Mouse (Mus musculus): ENCODE results near the gene Defb41. TPM values are rescaled to one million over a fixed set of nuclear protein-coding genes. Genes with fewer than 3 reads are reported as not detected.
"Not testable (repeated sequence)": the region's sequence is repeated elsewhere in the genome, so short reads cannot be mapped to it uniquely, and the experiment has no call there.

Defb41 gene
- total and polyA plus RNA-seq, 2 experiments = not detected

DNA sequence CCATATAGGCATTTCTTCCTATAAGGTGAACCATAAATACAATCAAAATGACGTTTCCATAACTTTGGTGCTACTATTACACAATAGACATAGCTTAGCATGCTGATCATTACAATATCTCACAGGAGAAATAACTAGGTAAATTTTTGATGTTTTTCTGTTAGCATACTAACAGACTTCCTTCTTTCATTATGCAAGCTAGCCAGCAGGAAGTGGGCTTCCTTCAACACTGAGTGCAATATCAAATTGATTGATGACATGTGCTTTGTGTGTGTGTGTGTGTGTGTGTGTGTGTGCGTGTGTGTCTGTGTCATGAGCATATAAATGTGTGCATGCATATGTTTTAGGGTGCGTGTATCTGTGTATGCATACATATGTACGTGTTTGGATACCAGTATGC lies 6.2 kb upstream of the Defb41 start:
- no peaks in the 10 kb centered on the region for H3K27me3 ChIP-seq (ENCODE audit: control insufficient read depth, insufficient read depth, low read length)
- no peak overlapping the region for H3K4me3 ChIP-seq (ENCODE audit: insufficient read depth, low read depth, low read length)
- H3K27ac ChIP-seq (replicated peaks; ENCODE audit: insufficient read depth, low read depth, low read length) = no peak overlapping the region
- TF ChIP-seq CTCF (IDR thresholded peaks at IDR 0.05; ENCODE audit: low read depth, low read length) = no peak
- TF ChIP-seq POLR2A (IDR thresholded peaks at IDR 0.05; ENCODE audit: extremely low read depth, insufficient read depth, low read length) = no peak
- no peak overlapping the region for H3K9ac ChIP-seq (ENCODE audit: low read depth, low read length)
- WGBS = 69% methylated on average over 4 of the region's 4 CpGs
- no peaks in the 10 kb centered on the region for H3K4me1 ChIP-seq (ENCODE audit: control insufficient read depth, insufficient read depth, low read length)
- no peaks in the 10 kb centered on the region for H3K36me3 ChIP-seq (ENCODE audit: control insufficient read depth, insufficient read depth, low read length)
- no peaks in the 10 kb centered on the region for H3K79me2 ChIP-seq (ENCODE audit: control insufficient read depth, insufficient read depth, low read length)
- DNase-seq (ENCODE audit: extremely low read depth, low read depth, low spot score) = no peak

DNA sequence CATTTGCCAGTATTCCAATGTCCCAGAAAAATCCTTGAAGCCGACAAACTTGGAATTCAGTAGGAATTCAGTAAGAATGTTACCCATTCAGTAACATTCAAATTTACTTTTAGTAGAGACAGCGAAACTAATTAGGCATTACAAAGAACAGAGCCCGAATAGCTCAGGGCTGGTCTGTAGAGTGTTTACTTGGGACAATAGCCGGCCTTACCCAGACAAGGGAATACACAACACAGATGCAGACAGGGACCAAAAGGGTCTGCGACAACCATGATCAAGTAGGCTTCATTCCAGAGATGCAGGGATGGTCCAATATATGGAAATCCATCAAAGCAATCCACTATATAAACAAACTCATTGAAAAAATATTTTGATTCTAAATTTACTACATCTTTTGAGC lies 3.9 kb upstream of the Defb41 start:
- Histone ChIP-seq H3K27me3 (ENCODE audit: control insufficient read depth, insufficient read depth, low read length) (no peaks in the 10 kb centered on the region), H3K4me3 (ENCODE audit: insufficient read depth, low read depth, low read length) (no peak overlapping the region), H3K27ac (replicated peaks; ENCODE audit: insufficient read depth, low read depth, low read length) (no peak overlapping the region)

DNA sequence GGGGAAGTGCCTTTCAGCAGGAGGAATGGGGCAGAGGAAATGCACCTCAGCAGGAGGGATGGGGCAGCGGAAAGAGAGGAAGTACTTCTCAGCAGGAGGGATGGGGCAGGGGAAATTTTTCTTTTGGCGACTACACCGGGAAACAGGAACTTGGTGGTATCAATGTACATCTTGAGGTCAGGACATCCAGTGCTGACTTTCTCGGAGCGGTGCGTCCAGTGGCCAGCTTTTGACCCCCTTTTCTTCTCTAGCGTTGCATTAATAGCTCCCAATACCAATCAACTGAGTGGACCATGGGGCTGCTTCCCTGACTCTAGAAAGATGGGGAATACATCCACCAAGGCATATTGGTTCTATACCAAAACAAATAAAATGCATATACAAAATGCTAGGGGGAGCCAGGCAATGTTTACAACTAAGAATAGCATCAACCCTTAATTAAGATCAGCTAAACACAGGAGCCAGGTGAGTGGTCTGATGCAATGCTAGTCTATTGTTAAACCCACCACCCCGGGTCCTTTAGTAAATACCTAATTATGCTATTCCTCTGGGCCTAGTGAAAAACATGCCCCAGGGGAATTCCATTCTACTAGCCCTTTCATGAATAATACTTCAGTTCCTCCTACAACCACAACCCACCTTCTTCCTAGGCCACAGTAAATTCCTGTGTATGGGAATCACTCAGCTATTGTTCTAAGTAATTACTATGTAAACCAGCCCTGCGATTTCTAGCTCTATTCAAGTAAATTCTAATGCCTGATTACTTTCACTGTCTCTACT lies 18.9 kb downstream of the Defb41 start:
- H3K36me3 ChIP-seq (ENCODE audit: control insufficient read depth, insufficient read depth, low read length); H3K79me2 ChIP-seq (ENCODE audit: control insufficient read depth, insufficient read depth, low read length); DNase-seq (ENCODE audit: extremely low read depth, low read depth, low spot score); H3K27ac ChIP-seq (replicated peaks; ENCODE audit: insufficient read depth, low read depth, low read length); H3K4me3 ChIP-seq (ENCODE audit: insufficient read depth, low read depth, low read length); H3K9ac ChIP-seq (ENCODE audit: low read depth, low read length); H3K4me1 ChIP-seq (ENCODE audit: control insufficient read depth, insufficient read depth, low read length); H3K27me3 ChIP-seq (ENCODE audit: control insufficient read depth, insufficient read depth, low read length): not testable (repeated sequence)
- 86% methylated on average over 9 of the region's 9 CpGs for WGBS

More for the DNA sequence above, 3.9 kb upstream of the Defb41 start:
- no peak for TF ChIP-seq CTCF (IDR thresholded peaks at IDR 0.05; ENCODE audit: low read depth, low read length)
- no peak for TF ChIP-seq POLR2A (IDR thresholded peaks at IDR 0.05; ENCODE audit: extremely low read depth, insufficient read depth, low read length)
- Histone ChIP-seq H3K4me1 (ENCODE audit: control insufficient read depth, insufficient read depth, low read length) (no peaks in the 10 kb centered on the region), H3K9ac (ENCODE audit: low read depth, low read length) (no peak overlapping the region), H3K79me2 (ENCODE audit: control insufficient read depth, insufficient read depth, low read length) (no peaks in the 10 kb centered on the region), H3K36me3 (ENCODE audit: control insufficient read depth, insufficient read depth, low read length) (no peaks in the 10 kb centered on the region)
- DNase-seq (ENCODE audit: extremely low read depth, low read depth, low spot score) = no peak
- 77% methylated on average over 5 of the region's 5 CpGs for WGBS

DNA sequence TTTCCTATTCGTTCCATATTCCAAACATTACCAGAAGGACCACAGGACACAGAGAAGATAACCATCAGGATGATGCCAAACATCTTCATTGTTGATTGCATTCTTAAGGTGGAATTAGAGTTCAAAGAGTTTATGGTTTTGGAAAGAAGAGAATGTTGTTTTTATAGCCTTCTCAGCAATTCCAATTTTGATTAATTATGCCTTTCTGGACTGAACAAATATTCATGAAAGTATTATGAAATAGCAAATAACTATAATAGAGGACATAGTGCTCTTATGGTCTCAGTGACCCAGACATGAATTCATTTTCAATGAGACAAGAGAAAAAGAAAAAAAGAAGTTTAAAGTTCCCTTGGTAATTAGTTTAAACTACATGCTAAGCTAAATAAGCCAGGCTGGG lies 27.6 kb downstream of the Defb41 start, which contains the start of gene Defb18:
Defb18 (minus strand) TSS at position 101 of the 400 bp plus-strand sequence.
- no peak for DNase-seq (ENCODE audit: extremely low read depth, low read depth, low spot score)
- no peak within 1 kb of the TSS for H3K4me3 ChIP-seq (ENCODE audit: insufficient read depth, low read depth, low read length)
- H3K36me3 ChIP-seq (ENCODE audit: control insufficient read depth, insufficient read depth, low read length) = no peaks in the 10 kb centered on the region
- no peaks in the 10 kb centered on the region for H3K4me1 ChIP-seq (ENCODE audit: control insufficient read depth, insufficient read depth, low read length)
- TF ChIP-seq CTCF (IDR thresholded peaks at IDR 0.05; ENCODE audit: low read depth, low read length) = no peak
- TF ChIP-seq POLR2A (IDR thresholded peaks at IDR 0.05; ENCODE audit: extremely low read depth, insufficient read depth, low read length) = no peak
- 55% methylated on average over 1 of the region's 1 CpGs for WGBS
- no peak within 1 kb of the TSS for H3K27ac ChIP-seq (replicated peaks; ENCODE audit: insufficient read depth, low read depth, low read length)
- no peak within 1 kb of the TSS for H3K9ac ChIP-seq (ENCODE audit: low read depth, low read length)
- no peaks in the 10 kb centered on the region for H3K79me2 ChIP-seq (ENCODE audit: control insufficient read depth, insufficient read depth, low read length)
- H3K27me3 ChIP-seq (ENCODE audit: control insufficient read depth, insufficient read depth, low read length) = no peaks in the 10 kb centered on the region

DNA sequence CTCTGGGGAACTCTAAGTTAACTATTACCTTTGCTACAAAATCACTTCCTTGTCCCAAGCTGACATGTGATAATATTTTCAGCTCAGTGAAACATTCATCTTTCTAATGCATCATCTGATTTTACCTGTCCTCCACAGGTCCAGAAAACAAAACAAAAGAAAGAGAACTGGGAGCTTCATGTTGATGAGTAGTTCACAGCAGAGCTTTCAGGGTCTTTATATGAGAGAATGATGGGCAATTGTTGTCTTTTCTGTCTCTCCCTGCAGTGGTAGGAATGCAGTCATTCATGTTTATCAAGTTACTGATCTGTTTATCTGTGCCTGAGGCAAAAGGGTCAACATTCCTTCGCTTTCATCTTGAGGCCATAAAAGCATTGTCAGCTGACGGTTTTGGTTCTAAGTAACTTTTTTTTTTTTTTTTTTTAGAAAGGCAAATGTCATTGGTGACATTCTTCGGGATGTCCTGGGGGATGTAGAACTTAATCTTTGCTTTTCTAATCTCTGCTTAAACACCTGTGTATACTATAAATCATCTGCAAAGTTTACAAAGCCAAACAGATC lies 41.5 kb downstream of the Defb41 start:
- 16% methylated on average over 3 of the region's 3 CpGs for WGBS
- H3K9ac ChIP-seq (ENCODE audit: low read depth, low read length) = no peak overlapping the region
- H3K36me3 ChIP-seq (ENCODE audit: control insufficient read depth, insufficient read depth, low read length) = no peaks in the 10 kb centered on the region
- H3K27me3 ChIP-seq (ENCODE audit: control insufficient read depth, insufficient read depth, low read length) = no peaks in the 10 kb centered on the region
- DNase-seq (ENCODE audit: extremely low read depth, low read depth, low spot score) = no peak
- H3K4me1 ChIP-seq (ENCODE audit: control insufficient read depth, insufficient read depth, low read length) = no peaks in the 10 kb centered on the region
- TF ChIP-seq CTCF (IDR thresholded peaks at IDR 0.05; ENCODE audit: low read depth, low read length) (no peak), POLR2A (IDR thresholded peaks at IDR 0.05; ENCODE audit: extremely low read depth, insufficient read depth, low read length) (no peak)
- H3K4me3 ChIP-seq (ENCODE audit: insufficient read depth, low read depth, low read length) = no peak overlapping the region
- H3K27ac ChIP-seq (replicated peaks; ENCODE audit: insufficient read depth, low read depth, low read length) = no peak overlapping the region
- H3K79me2 ChIP-seq (ENCODE audit: control insufficient read depth, insufficient read depth, low read length) = no peaks in the 10 kb centered on the region

Other genes starting within 250 kb of the Defb41 start
- not detected in 2 replicates for gene Crisp4, start 119.2 kb downstream of the Defb41 start, total RNA-seq (2014; rRNA removed)
- gene Crisp4, start 119.2 kb downstream of the Defb41 start, polyA plus RNA-seq (2012; rRNA removed) = not detected in 2 replicates
- gene Defb18, start 27.7 kb downstream of the Defb41 start, total RNA-seq (2014; rRNA removed) = not detected in 2 replicates
- gene Defb18, start 27.7 kb downstream of the Defb41 start, polyA plus RNA-seq (2012; rRNA removed) = not detected in 2 replicates

Data from liver, adult 2 months (tissue).